Mouse (Mus musculus) bone marrow macrophage, adult 2 months (primary cell): ENCODE measurements at regions not wholly inside any gene's neighbourhood (a gene's known extent, or its start where the extent isn't known, plus 50 kb on each side); places are given as distances from the start of the nearest gene placed in this dataset.

Source experiments
- H3K27ac ChIP-seq: 2 replicates; pipeline ENCODE4 v1.5.1; 2012; ENCODE audit warnings: low read depth, low read length; ENCODE audit not compliant: insufficient read depth
- H3K4me1 ChIP-seq: 2 replicates; pipeline ENCODE4 v1.6.1; 2012; ENCODE audit warnings: low read length; ENCODE audit not compliant: control insufficient read depth, insufficient read depth
- H3K4me3 ChIP-seq: 2 replicates; pipeline ENCODE4 v1.5.1; 2012; ENCODE audit warnings: mild to moderate bottlenecking, low read length, moderate library complexity; ENCODE audit not compliant: insufficient read depth
- CTCF ChIP-seq: IDR thresholded peaks from 2 replicates; pipeline ENCODE4 v1.5.1; 2012; ENCODE audit warnings: low read depth, mild to moderate bottlenecking, low read length, moderate library complexity
- POLR2A ChIP-seq: IDR thresholded peaks from 2 replicates; pipeline ENCODE4 v1.6.1; 2012; ENCODE audit warnings: mild to moderate bottlenecking, low read depth, low read length, borderline replicate concordance

DNA sequence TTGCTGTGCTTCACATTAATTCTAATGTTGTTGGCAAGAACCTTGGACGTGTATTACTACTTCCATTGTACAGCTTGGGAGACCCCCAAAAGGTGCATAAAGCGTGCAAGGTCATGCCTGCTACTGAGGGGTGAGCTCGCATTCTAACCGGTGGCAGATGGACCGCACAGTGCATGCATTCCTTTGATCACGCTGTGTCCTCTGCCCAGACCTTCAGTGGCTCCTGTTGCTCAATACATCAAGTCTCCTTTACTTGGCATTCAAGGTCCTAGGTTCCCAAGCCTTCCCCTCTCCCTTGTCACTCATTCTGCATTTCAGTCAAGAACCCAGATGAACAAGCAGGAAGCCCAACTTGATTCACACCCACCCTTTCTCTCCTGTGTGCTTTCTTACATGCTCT, 156.4 kb upstream of the Pgrmc2 start:
- Histone ChIP-seq H3K4me1 (peaks cover 20% of the 10 kb centered on the region), H3K4me3 (no peak overlapping the region), H3K27ac (no peak overlapping the region)
- TF ChIP-seq POLR2A: no peak
- TF ChIP-seq CTCF: no peak

DNA sequence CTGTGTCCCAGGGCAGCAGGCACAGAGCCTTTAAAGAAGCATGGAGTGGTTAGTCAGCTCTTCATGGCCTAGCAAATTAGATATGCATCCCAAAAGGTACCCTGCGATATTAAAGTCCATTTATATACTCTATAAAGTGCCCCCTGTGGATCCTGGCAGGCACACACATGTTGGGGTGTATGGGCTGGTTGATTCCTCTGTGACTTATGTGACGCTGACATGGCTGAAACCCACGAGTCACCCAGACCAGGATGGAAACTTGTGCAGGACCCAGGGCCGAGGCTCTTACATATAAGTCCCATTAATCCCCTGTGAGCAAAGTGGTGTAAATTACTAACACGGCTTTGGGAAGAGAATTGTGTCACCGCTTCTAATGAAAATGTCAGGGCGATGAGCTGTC, 155.2 kb upstream of the Pgrmc2 start:
- no peak overlapping the region for H3K27ac ChIP-seq
- no peak overlapping the region for H3K4me3 ChIP-seq
- peaks cover 22% of the 10 kb centered on the region for H3K4me1 ChIP-seq
- no peak for TF ChIP-seq POLR2A
- no peak for TF ChIP-seq CTCF

DNA sequence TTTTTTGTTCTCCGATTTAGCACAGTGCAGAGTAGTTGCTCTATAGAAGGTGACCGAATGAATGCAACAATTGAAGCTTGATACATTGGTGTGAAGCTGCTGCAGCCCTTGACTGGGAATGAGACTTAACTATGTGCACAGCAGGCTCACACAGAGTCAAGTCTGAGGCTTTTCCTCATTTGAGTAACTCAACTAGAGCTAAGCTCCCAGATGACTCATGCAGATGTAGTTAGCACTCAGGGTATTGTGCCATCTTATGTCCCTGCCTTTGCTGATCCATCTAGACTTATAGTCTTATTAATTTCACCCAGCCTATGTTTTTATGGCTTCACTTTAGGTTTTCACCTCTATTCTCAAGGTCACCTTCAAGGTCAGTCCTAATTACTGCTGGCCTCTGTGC, 152.8 kb upstream of the Pgrmc2 start:
- Histone ChIP-seq H3K27ac (peak overlapping the region; percentile 39), H3K4me1 (peaks cover 22% of the 10 kb centered on the region), H3K4me3 (no peak overlapping the region)
- TF ChIP-seq CTCF: no peak
- no peak for TF ChIP-seq POLR2A

DNA sequence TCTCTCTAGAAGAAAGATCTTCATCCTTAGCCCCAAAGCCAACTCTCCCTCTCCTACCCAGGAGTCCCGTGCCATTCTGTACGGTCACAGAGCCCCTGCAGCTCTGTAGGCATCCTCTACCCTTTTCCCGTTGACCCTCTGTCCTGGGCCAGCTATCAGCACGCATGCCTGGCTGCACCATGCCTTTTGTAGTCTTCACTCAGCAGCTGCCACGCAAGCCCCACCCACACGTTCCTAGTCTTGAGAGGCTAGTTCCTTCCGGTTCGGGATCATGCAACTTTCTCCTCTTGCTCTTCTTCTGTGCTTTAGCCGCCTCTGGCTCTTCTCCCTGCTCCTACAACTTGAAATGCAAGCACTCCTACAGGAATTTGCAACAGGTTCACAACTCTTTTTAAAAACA, 152.1 kb upstream of the Pgrmc2 start:
- H3K4me3 ChIP-seq: no peak overlapping the region
- peaks cover 22% of the 10 kb centered on the region for H3K4me1 ChIP-seq
- H3K27ac ChIP-seq: peak overlapping the region; percentile 39; the same call in 1 of the 2 replicates
- TF ChIP-seq POLR2A (no peak), CTCF (no peak)

DNA sequence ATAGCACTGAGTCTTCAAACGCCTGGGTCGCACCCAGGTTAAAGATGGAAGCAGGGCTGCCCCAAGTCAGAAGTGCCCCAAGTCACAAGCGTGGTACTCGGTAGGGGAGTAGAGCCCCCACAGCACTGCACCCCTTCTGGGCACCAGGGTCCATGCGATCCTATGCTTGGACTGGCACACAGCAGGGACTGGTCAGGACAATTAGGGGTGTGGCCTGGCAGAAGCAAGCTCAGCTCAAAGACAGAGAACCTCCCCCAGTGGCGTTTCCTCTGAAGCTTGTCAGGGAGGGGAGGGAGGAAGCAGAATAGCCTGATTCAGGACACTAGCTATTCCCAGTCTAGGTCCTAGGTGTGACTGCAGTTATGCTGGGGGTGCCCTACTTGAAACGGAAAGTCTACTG, 151.3 kb upstream of the Pgrmc2 start:
- TF ChIP-seq CTCF (no peak), POLR2A (no peak)
- peaks cover 25% of the 10 kb centered on the region for H3K4me1 ChIP-seq
- no peak overlapping the region for H3K4me3 ChIP-seq
- no peak overlapping the region for H3K27ac ChIP-seq

DNA sequence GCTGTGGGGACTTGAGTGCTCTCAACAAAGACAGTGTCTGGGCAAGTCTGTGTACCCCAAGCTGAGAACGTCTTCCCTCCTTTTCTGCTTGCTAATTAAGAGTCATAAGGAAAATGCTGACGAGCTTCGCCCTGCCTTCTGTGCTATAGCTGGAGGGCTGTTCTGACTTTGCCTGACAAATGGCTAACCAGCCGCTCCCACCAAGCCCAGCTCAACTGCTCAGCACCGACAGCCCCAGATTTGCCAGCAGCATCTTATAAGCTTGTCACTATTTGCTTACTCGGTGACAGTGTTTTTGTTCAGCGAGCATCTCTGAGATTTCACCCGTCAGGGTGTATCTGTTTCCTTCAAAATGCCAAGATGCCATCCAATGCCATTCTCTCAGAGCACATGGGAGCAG, 150.6 kb upstream of the Pgrmc2 start:
- TF ChIP-seq POLR2A: no peak
- TF ChIP-seq CTCF: no peak
- Histone ChIP-seq H3K4me3 (no peak overlapping the region), H3K27ac (no peak overlapping the region), H3K4me1 (peaks cover 30% of the 10 kb centered on the region)

DNA sequence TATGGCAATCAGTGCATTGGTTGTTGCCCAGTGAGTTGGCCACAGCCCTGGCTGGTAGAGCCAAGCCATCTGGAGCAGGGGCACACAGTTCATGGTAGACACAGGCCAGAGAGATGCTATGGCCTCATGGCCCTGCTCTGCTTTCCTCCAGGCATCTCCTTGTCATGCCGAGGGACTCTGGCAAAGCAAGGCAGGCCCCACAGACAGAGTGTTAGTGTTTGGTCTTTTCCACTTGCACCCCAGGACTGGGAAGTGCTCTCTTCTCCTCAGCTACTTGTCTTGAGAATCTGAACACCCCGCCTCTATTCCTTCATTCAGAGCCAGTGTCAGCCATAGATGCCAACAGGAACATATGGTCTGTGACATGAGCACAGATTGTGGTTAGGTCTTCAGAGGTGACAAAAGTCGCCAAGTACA, 148.1 kb upstream of the Pgrmc2 start:
- peaks cover 27% of the 10 kb centered on the region for H3K4me1 ChIP-seq
- H3K4me3 ChIP-seq: no peak overlapping the region
- TF ChIP-seq CTCF (no peak), POLR2A (no peak)
- H3K27ac ChIP-seq: no peak overlapping the region

DNA sequence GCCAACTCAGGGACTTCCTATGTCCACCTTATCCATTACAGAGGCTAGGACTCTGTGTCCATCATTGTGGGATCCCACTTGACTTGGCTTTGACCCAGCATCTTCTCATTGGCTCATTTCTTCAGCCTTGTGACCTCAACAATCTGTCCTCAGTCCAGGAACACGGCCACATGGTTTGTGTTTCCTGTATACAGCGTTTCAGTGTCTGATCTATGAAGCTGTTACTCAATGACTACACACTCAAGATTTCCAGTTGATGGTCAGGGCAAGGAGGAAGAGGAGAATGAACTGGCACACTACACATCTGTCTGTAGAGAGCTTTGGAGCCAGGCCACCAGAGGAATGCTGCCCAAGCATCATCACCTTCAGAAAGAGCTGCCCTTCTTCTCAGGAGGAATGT, 146.6 kb upstream of the Pgrmc2 start:
- TF ChIP-seq CTCF (no peak), POLR2A (no peak)
- H3K27ac ChIP-seq: no peak overlapping the region
- no peak overlapping the region for H3K4me3 ChIP-seq

DNA sequence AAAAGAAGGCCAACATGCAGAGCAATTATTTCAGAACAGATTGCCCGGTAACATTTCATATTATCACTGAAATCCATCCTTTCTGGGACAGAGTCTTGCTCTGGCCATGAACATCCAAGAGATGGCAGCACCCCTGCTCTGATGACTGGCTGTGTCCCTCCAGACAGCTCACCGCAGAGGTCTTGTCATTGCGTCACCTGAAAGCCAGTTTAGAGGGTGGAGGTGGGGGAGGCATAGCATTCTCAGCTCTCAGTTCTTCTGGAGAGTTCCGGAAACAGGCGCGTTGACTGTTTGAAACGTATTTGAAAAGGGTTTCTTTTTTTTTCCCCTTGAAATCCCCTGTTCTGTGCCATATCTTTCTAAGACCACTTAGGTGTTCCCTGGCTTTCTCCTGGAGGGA, 145.7 kb upstream of the Pgrmc2 start:
- H3K4me1 ChIP-seq: peaks cover 8% of the 10 kb centered on the region
- TF ChIP-seq POLR2A (no peak), CTCF (peak; percentile 17; the same call in 1 of the 2 replicates)
- H3K4me3 ChIP-seq: no peak overlapping the region
- no peak overlapping the region for H3K27ac ChIP-seq

More for the DNA sequence above, 146.6 kb upstream of the Pgrmc2 start:
- H3K4me1 ChIP-seq: peaks cover 14% of the 10 kb centered on the region

DNA sequence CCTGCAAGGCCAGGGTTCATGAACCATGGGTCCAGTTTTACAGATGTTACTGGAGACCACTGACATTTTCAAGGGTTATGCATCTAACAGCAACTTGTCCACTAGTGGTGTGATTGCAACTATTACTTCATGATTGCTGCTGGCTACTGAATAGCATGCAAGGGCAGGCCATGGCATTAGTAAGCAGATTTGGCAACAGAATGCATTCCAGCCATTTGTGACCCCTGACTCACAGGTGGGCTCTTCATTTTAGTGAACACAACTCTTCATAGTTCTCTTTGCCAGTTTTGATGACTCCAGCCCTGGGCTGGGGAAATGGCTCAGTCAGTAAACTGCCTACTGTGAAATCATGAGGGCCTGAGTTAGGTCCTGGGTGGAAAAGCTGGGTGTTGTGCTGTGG, 137.9 kb upstream of the Pgrmc2 start:
- TF ChIP-seq POLR2A (no peak), CTCF (no peak)
- H3K4me1 ChIP-seq: no peaks in the 10 kb centered on the region
- H3K27ac ChIP-seq: no peak overlapping the region
- no peak overlapping the region for H3K4me3 ChIP-seq

DNA sequence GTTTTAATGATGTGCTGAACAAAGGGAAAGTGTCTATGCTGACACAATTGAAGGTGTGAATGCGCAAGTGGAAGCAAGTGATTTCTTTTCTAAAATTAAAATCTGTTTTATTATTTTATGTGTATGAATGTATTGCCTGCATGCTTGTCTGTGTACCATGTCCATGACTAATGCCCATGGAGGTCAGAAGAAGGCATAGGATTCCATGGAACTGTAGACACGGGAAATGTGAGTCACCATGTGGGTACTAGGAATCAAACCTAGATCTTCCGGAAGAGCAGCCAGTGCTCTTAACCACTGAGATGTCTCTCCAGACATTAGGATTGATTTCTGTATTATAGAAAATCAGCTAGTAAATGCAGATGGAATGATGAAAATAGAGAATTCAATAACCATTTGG, 134.9 kb upstream of the Pgrmc2 start:
- Histone ChIP-seq H3K4me1 (no peaks in the 10 kb centered on the region), H3K27ac (no peak overlapping the region), H3K4me3 (no peak overlapping the region)
- TF ChIP-seq CTCF (no peak), POLR2A (no peak)

DNA sequence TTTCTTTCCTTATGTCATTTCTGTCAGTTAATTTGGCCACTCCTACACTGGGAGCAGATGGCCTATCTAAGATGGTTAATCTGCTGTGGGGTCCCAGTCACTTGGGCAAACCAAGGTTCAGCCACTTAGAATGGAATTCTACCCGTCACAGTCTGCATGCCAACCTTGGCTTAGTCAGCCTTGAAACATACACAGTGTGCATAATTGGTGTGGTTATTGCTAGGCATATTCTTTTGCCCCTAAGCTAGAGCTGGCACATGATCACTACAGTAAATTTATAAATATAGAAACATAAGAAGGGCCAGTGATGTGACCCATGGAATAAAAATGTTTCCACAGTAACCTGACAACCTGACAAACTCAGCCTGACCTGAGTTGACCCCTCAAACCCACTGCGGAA, 130.7 kb upstream of the Pgrmc2 start:
- Histone ChIP-seq H3K4me1 (no peaks in the 10 kb centered on the region), H3K4me3 (no peak overlapping the region), H3K27ac (no peak overlapping the region)
- TF ChIP-seq POLR2A: no peak
- TF ChIP-seq CTCF: no peak
